Mouse (Mus musculus): ENCODE measurements around the gene Pou2f3. TPM values are rescaled to one million over a fixed set of nuclear protein-coding genes. Genes with fewer than 3 reads are reported as not detected.
A peak's percentile ranks its signal among the peaks of the same experiment; 100 is the strongest.

Gene Pou2f3
- polyA plus RNA-seq, 1 experiment, result 0.77 TPM

DNA sequence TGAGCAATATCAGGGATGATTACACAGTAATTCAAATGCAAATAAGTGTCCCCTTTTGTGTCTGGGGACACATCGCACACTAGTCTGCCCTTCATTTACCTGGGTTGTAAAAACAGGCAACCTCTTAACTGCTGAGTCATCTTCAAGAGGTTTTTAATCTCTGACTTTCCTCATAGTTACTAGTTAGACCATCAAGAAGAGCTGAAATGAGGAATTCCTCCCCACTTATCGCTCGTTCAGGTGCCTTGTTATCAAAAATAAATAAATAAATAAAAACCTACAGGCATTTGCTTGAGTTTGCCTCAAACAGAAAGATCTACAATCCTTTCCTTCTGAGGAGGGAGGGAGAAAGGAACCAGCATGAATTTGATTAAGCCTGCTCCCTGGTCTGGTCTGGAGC, 101.4 kb downstream of the Pou2f3 start:
- H3K4me1 ChIP-seq (ENCODE audit: control insufficient read depth, insufficient read depth, low read length), result no peaks in the 10 kb centered on the region
- WGBS, result 76% methylated on average over 3 of the region's 3 CpGs
- no peak overlapping the region for H3K27ac ChIP-seq (ENCODE audit: control insufficient read depth, insufficient read depth, low read depth, low read length, poor library complexity)
- H3K4me3 ChIP-seq (replicated peaks; ENCODE audit: control insufficient read depth, low read depth, low read length), result no peak overlapping the region
- no peak for TF ChIP-seq POLR2A (IDR thresholded peaks at IDR 0.05; ENCODE audit: borderline replicate concordance, control insufficient read depth, low read depth, low read length)
- TF ChIP-seq CTCF (IDR thresholded peaks at IDR 0.05; ENCODE audit: control insufficient read depth, insufficient read depth, low read length), result no peak

DNA sequence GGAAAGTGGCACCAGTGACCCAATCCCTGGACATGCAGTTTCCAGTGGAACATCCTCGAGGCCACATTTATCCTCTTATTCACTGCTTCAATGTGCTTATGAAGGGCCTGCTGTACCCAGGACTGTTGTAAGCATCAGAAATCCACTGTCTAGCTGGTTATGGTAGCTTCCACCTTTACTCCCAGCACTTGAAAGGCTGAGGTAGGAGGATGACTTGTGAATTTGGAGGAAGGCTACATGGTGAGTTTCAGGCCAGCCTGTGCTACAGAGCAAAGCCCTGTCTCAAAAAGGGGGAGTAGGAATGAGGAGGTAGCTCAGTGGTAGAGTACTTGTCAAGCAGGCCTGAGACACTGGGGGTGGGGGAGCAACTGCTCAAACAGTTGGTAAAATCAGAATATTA, 102.1 kb downstream of the Pou2f3 start:
- 75% methylated on average over 1 of the region's 1 CpGs for WGBS
- no peak overlapping the region for H3K4me3 ChIP-seq (replicated peaks; ENCODE audit: control insufficient read depth, low read depth, low read length)
- no peak overlapping the region for H3K27ac ChIP-seq (ENCODE audit: control insufficient read depth, insufficient read depth, low read depth, low read length, poor library complexity)
- H3K4me1 ChIP-seq (ENCODE audit: control insufficient read depth, insufficient read depth, low read length), result no peaks in the 10 kb centered on the region
- TF ChIP-seq CTCF (IDR thresholded peaks at IDR 0.05; ENCODE audit: control insufficient read depth, insufficient read depth, low read length) (no peak), POLR2A (IDR thresholded peaks at IDR 0.05; ENCODE audit: borderline replicate concordance, control insufficient read depth, low read depth, low read length) (no peak)

GRCm38 (mm10) chr9:43107555-43107954, 102.6 kb downstream of the Pou2f3 start:
- Histone ChIP-seq H3K4me1 (ENCODE audit: control insufficient read depth, insufficient read depth, low read length) (no peaks in the 10 kb centered on the region), H3K4me3 (replicated peaks; ENCODE audit: control insufficient read depth, low read depth, low read length) (no peak overlapping the region), H3K27ac (ENCODE audit: control insufficient read depth, insufficient read depth, low read depth, low read length, poor library complexity) (no peak overlapping the region)
- WGBS, result 39% methylated on average over 5 of the region's 5 CpGs
- no peak for TF ChIP-seq CTCF (IDR thresholded peaks at IDR 0.05; ENCODE audit: control insufficient read depth, insufficient read depth, low read length)
- no peak for TF ChIP-seq POLR2A (IDR thresholded peaks at IDR 0.05; ENCODE audit: borderline replicate concordance, control insufficient read depth, low read depth, low read length)

DNA sequence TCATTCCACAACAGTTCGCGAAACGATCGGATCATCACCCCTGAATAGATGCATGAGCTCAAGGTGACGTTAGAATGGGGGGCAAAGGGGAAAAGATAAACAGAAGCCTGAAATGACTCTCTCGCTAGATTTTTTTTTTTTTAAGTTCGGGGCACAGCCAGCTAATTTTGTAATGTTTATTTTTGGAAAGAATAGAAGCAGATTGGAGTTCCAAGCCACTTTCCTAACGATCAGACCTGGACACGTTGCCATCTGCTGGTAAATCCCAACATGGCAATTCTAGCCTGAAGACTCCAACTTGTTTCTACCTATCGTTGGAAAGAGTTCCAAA, 103.0 kb downstream of the Pou2f3 start, which contains the start of gene Arhgef12:
Gene Arhgef12, minus strand, starts transcription at position 53 of the 331 bp plus-strand sequence.
- H3K4me1 ChIP-seq (ENCODE audit: control insufficient read depth, insufficient read depth, low read length), result no peaks in the 10 kb centered on the region
- peak within 1 kb of the TSS; percentile 69 for H3K4me3 ChIP-seq (replicated peaks; ENCODE audit: control insufficient read depth, low read depth, low read length)
- WGBS, result 28% methylated on average over 10 of the region's 10 CpGs
- TF ChIP-seq CTCF (IDR thresholded peaks at IDR 0.05; ENCODE audit: control insufficient read depth, insufficient read depth, low read length), result no peak
- no peak for TF ChIP-seq POLR2A (IDR thresholded peaks at IDR 0.05; ENCODE audit: borderline replicate concordance, control insufficient read depth, low read depth, low read length)
- peak within 1 kb of the TSS; percentile 87 for H3K27ac ChIP-seq (ENCODE audit: control insufficient read depth, insufficient read depth, low read depth, low read length, poor library complexity)

DNA sequence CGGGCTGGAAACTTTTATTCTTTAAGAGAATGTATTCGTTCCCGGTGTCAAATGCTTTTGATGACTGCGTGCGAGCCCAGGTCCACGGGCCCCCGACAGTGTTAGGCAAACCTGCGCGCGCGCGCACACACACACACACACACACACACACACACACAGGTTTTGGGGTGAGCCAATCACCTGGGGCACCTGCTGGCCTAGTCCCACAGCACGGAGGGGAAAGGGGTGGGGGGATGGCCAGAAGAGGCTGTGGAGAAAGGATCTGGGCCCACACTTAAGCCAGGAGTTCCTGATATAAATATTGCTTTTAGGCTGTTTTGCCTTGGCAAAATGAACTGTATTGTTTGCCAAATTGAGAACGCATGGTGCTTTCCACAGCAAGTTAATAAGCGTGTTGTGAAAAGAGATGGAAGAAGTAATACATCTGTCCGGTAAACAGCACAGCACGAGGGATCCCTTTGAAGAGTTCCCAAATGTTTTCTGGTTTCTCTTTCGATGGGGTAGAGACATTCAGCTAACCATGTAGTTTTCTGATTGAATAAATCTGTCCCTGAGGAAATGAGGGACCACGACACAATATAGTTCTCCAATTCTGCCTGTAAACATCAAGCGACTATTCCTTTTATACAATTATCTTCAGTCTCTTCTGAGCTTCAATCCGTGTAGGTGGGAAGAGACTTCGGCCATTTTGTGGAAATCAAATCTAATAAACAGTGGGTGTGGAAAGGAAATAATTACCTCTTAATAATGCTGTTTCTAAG, 103.6 kb downstream of the Pou2f3 start:
- H3K27ac ChIP-seq (ENCODE audit: control insufficient read depth, insufficient read depth, low read depth, low read length, poor library complexity), result peak overlapping the region; percentile 87; the same call in 1 of the 2 replicates
- 11% methylated on average over 22 of the region's 22 CpGs for WGBS
- no peak for TF ChIP-seq POLR2A (IDR thresholded peaks at IDR 0.05; ENCODE audit: borderline replicate concordance, control insufficient read depth, low read depth, low read length)
- no peak for TF ChIP-seq CTCF (IDR thresholded peaks at IDR 0.05; ENCODE audit: control insufficient read depth, insufficient read depth, low read length)

DNA sequence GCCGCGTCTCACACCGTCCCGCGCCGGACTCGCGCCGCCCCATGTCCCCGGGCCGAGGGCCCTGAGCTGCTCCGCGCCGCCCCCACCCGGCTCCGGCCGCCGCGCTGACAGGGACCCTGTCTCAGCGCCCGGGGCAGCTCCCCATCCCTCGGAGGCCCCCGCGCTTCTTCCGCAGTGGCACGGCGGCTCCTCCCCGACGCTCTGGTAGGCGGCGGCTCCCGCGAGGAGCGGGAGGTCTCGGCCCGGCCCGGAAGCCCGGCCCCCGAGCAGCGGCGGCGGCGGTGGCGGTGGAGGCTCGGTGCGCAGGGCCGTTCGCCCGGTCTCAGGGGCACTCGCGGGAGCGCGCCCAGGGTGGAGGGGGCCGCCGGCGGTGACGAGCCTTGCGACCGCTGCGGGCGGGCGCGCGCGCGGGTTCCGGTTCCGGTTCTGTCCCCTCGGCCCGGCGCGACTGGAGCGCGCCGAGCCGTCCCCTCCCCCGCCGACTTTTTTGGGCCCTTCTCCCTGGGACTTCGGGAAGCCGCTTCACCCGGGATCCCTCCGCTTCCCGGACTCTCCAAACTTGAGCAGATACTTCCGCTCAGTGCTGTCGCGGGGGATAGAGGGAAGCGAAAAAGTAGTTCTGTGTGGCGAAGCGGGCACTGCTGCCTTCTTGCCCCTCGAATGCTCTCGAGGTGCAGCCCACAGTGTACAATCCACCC, 104.4 kb downstream of the Pou2f3 start:
- H3K27ac ChIP-seq (ENCODE audit: control insufficient read depth, insufficient read depth, low read depth, low read length, poor library complexity), result peak overlapping the region; percentile 87
- peak overlapping the region; percentile 69 for H3K4me3 ChIP-seq (replicated peaks; ENCODE audit: control insufficient read depth, low read depth, low read length)
- peak; percentile 24; the same call in 1 of the 2 replicates for TF ChIP-seq POLR2A (IDR thresholded peaks at IDR 0.05; ENCODE audit: borderline replicate concordance, control insufficient read depth, low read depth, low read length)
- TF ChIP-seq CTCF (IDR thresholded peaks at IDR 0.05; ENCODE audit: control insufficient read depth, insufficient read depth, low read length), result no peak
- H3K4me1 ChIP-seq (ENCODE audit: control insufficient read depth, insufficient read depth, low read length), result no peaks in the 10 kb centered on the region
- WGBS, result under 1% methylated on average over 81 of the region's 91 CpGs

More for the DNA sequence above, 103.6 kb downstream of the Pou2f3 start:
- Histone ChIP-seq H3K4me3 (replicated peaks; ENCODE audit: control insufficient read depth, low read depth, low read length) (peak overlapping the region; percentile 69), H3K4me1 (ENCODE audit: control insufficient read depth, insufficient read depth, low read length) (no peaks in the 10 kb centered on the region)

- Histone ChIP-seq H3K4me3 (replicated peaks; ENCODE audit: control insufficient read depth, low read depth, low read length) (peak overlapping the region; percentile 72), H3K4me1 (ENCODE audit: control insufficient read depth, insufficient read depth, low read length) (no peaks in the 10 kb centered on the region), H3K27ac (ENCODE audit: control insufficient read depth, insufficient read depth, low read depth, low read length, poor library complexity) (peak overlapping the region; percentile 87)
- TF ChIP-seq CTCF (IDR thresholded peaks at IDR 0.05; ENCODE audit: control insufficient read depth, insufficient read depth, low read length), result no peak
- TF ChIP-seq POLR2A (IDR thresholded peaks at IDR 0.05; ENCODE audit: borderline replicate concordance, control insufficient read depth, low read depth, low read length), result no peak
- WGBS, result under 1% methylated on average over 38 of the region's 40 CpGs
Observed at GRCm38 (mm10) chr9:43104873-43105663, 105.1 kb downstream of the Pou2f3 start.

GRCm38 (mm10) chr9:43104526-43104872, 105.7 kb downstream of the Pou2f3 start:
- peak overlapping the region; percentile 72 for H3K4me3 ChIP-seq (replicated peaks; ENCODE audit: control insufficient read depth, low read depth, low read length)
- WGBS, result 25% methylated on average over 4 of the region's 4 CpGs
- no peaks in the 10 kb centered on the region for H3K4me1 ChIP-seq (ENCODE audit: control insufficient read depth, insufficient read depth, low read length)
- TF ChIP-seq POLR2A (IDR thresholded peaks at IDR 0.05; ENCODE audit: borderline replicate concordance, control insufficient read depth, low read depth, low read length) (no peak), CTCF (IDR thresholded peaks at IDR 0.05; ENCODE audit: control insufficient read depth, insufficient read depth, low read length) (no peak)
- no peak overlapping the region for H3K27ac ChIP-seq (ENCODE audit: control insufficient read depth, insufficient read depth, low read depth, low read length, poor library complexity)

Measured in bone marrow, adult 2 months (tissue).